Mouse (Mus musculus) megakaryocyte, embryonic 14.5 days (primary cell): Measurements from ENCODE around the gene Rybp.

Experiments used
- FLI1 ChIP-seq: IDR thresholded peaks from 2 replicates; pipeline ENCODE4 v1.6.1; 2012; ENCODE audit warnings: low read length, inconsistent platforms, mixed read lengths
- GATA1 ChIP-seq: IDR thresholded peaks from 3 replicates; pipeline ENCODE4 v1.6.1; 2012; ENCODE audit warnings: mixed read lengths, low read length, inconsistent platforms, borderline replicate concordance

- no peak for TF ChIP-seq GATA1
- no peak for TF ChIP-seq FLI1
Measured at GRCm38 (mm10) chr6:100314201-100314600, 26.9 kb upstream of the Rybp start.
